Mouse (Mus musculus) lung, adult 2 months (tissue): ENCODE results near the gene Tns4. TPM values are rescaled to one million over a fixed set of nuclear protein-coding genes. Genes with fewer than 3 reads are reported as not detected.
A peak's percentile ranks its signal among the peaks of the same experiment; 100 is the strongest.

Experiments
- DNase-seq: peaks from one replicate; pipeline ENCODE4 v3.0.0; 2022
- H3K4me1 ChIP-seq: fragments of 200-500 bp; 2 replicates; pipeline ENCODE4 v1.6.1; 2011; ENCODE audit warnings: low read length; ENCODE audit not compliant: control insufficient read depth, insufficient read depth
- H3K4me3 ChIP-seq: fragments of 200-500 bp; replicated peaks from 2 replicates; pipeline ENCODE3; 2011; ENCODE audit warnings: low read depth, mild to moderate bottlenecking, control low read depth, low read length; ENCODE audit errors: extremely low read depth
- CTCF ChIP-seq: fragments of 200-500 bp; IDR thresholded peaks from 2 replicates; pipeline ENCODE4 v1.5.1; 2011; ENCODE audit warnings: mild to moderate bottlenecking, low read length, control low read depth; ENCODE audit not compliant: insufficient read depth
- POLR2A ChIP-seq: fragments of 200-500 bp; IDR thresholded peaks from 2 replicates; pipeline ENCODE4 v1.6.1; 2011; ENCODE audit warnings: low read depth, mild to moderate bottlenecking, control low read depth, low read length, borderline replicate concordance; ENCODE audit errors: extremely low read depth
- WGBS: fragments of 180-500 bp; shearing (Covaris S2); methylation state at CpG from one replicate; pipeline ENCODE4 v1.1.7; 2018; 5-methylcytosine and 5-hydroxymethylcytosine counted together
- polyA plus RNA-seq: library from polyadenylated mRNA; depleted of rRNA; stranded (reverse); fragments of >200 nt; gene quantifications from 2 replicates; pipeline ENCODE4 v1.2.3, GENCODE M21; 2012

Tns4 gene
- polyA plus RNA-seq, 1 experiment = 4.9 TPM

GRCm38 (mm10) chr11:99120524-99121217, 31.6 kb upstream of the Tns4 start:
- TF ChIP-seq POLR2A (no peak), CTCF (no peak)
- DNase-seq = no peak

GRCm38 (mm10) chr11:99118963-99119362, 29.9 kb upstream of the Tns4 start:
- 88% methylated on average over 7 of the region's 7 CpGs for WGBS
- Histone ChIP-seq H3K4me1 (no peaks in the 10 kb centered on the region), H3K4me3 (no peak overlapping the region)
- DNase-seq = no peak
- no peak for TF ChIP-seq CTCF
- TF ChIP-seq POLR2A = no peak

More at GRCm38 (mm10) chr11:99120524-99121217, 31.6 kb upstream of the Tns4 start:
- H3K4me3 ChIP-seq = no peak overlapping the region
- WGBS = 50% methylated on average over 20 of the region's 20 CpGs
- peaks cover 6% of the 10 kb centered on the region for H3K4me1 ChIP-seq

GRCm38 (mm10) chr11:99118420-99118819, 29.3 kb upstream of the Tns4 start:
- WGBS = 100% methylated on average over 1 of the region's 1 CpGs
- H3K4me3 ChIP-seq = no peak overlapping the region
- TF ChIP-seq CTCF (no peak), POLR2A (no peak)
- no peaks in the 10 kb centered on the region; the same call in 1 of the 2 replicates for H3K4me1 ChIP-seq
- no peak for DNase-seq

GRCm38 (mm10) chr11:99117907-99118306, 28.8 kb upstream of the Tns4 start:
- 81% methylated on average over 7 of the region's 7 CpGs for WGBS
- Histone ChIP-seq H3K4me3 (no peak overlapping the region), H3K4me1 (no peaks in the 10 kb centered on the region; the same call in 1 of the 2 replicates)
- DNase-seq = no peak
- no peak for TF ChIP-seq POLR2A
- TF ChIP-seq CTCF = no peak

DNA sequence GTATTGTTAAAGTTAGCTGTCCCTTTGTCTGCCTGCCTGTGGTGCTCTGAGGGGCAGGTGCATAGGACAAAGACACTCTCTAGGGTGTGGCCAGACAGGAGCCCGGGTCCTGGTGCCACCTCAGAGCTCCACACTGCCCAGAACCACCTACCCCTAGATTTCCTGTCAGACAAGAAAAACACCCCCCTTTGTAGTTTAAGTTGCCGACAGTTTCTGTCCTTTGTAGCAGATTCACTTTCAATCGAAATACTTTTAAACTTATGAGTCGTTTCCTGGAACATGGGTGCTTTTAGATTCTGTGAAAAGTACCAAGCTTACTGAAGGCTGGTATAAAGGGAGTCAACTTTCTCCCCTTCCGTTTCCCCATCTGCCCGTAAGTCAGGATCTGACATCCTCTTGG, 26.8 kb upstream of the Tns4 start:
- H3K4me3 ChIP-seq = no peak overlapping the region
- WGBS = 42% methylated on average over 6 of the region's 6 CpGs
- H3K4me1 ChIP-seq = no peaks in the 10 kb centered on the region; the same call in 1 of the 2 replicates
- DNase-seq = no peak
- TF ChIP-seq POLR2A = no peak
- no peak for TF ChIP-seq CTCF

DNA sequence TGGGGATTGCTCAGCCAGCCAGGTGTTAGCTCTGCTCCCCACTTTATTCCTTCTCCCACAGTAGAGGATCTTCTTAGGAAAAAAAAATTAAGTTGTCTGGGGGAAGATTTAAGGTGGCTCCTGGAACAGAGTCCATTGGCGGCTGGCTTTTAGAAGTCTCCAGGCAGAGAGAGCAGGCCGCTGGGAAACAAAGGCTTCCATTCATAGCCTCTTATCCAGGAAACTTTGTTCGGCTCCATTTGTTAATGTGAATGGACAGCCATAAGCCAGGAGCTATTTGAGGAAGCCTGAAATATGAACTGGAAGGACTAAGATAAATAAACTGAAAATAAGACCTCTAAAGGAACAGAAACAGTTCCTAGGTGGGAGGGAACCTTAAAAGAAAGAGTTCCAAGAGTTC, 24.0 kb upstream of the Tns4 start:
- no peak for TF ChIP-seq CTCF
- no peak for TF ChIP-seq POLR2A
- DNase-seq = no peak
- H3K4me1 ChIP-seq = no peaks in the 10 kb centered on the region; the same call in 1 of the 2 replicates
- H3K4me3 ChIP-seq = no peak overlapping the region
- WGBS = 10% methylated on average over 3 of the region's 3 CpGs

DNA sequence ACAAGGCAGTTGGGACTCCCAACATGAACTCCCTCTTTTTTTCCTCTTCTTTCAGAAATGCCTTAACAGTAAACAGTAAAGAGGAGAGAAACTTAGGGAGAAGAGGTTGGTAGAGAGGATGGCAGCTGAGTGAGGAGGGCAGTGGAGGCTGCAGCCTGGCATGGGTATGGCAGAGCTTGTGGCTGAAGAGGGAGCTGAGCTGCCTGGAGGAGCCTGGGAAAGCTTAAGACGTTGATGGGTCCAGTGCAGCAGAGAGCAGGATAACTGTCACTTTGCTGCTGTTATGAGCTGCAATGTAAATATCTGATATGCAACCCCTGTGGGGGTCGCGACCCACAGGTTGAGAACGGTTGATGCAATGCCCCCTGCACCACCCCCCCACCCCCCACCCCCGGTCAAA, 23.6 kb upstream of the Tns4 start:
- Histone ChIP-seq H3K4me1 (no peaks in the 10 kb centered on the region; the same call in 1 of the 2 replicates), H3K4me3 (no peak overlapping the region)
- no peak for DNase-seq
- 31% methylated on average over 5 of the region's 5 CpGs for WGBS
- TF ChIP-seq POLR2A (no peak), CTCF (no peak)

GRCm38 (mm10) chr11:99111631-99112030, 22.5 kb upstream of the Tns4 start:
- WGBS = 85% methylated on average over 7 of the region's 7 CpGs
- TF ChIP-seq POLR2A (no peak), CTCF (no peak)
- H3K4me3 ChIP-seq = no peak overlapping the region
- DNase-seq = no peak
- H3K4me1 ChIP-seq = no peaks in the 10 kb centered on the region; the same call in 1 of the 2 replicates

DNA sequence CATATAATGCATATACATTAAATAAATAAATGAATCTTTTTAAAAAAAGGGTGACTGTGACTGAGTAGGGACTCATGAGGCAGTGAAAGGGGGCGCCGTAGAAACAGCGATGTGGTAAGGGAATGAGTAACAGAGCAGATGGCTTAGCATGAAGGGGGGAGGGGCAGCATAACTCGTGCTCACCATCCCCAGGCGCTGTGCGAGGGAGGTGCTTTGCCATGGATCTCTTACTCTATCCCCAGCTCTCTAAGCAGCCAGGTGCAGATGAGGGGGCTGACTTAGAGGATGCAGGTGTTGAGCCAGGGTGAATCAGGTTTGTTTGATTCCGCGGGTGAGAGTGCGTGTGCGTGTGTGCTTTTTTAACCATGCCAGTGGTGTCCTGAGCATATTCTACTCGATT, 22.0 kb upstream of the Tns4 start:
- Histone ChIP-seq H3K4me3 (no peak overlapping the region), H3K4me1 (no peaks in the 10 kb centered on the region; the same call in 1 of the 2 replicates)
- TF ChIP-seq CTCF = no peak
- no peak for TF ChIP-seq POLR2A
- no peak for DNase-seq
- 75% methylated on average over 11 of the region's 11 CpGs for WGBS

GRCm38 (mm10) chr11:99110370-99111110, 21.4 kb upstream of the Tns4 start:
- H3K4me1 ChIP-seq = no peaks in the 10 kb centered on the region; the same call in 1 of the 2 replicates
- no peak for DNase-seq
- TF ChIP-seq POLR2A (no peak), CTCF (peak; percentile 43)
- H3K4me3 ChIP-seq = no peak overlapping the region
- WGBS = 81% methylated on average over 15 of the region's 15 CpGs
